Mouse (Mus musculus) left cerebral cortex, adult 2 months (tissue): ENCODE measurements around the gene Pcsk5. TPM values are rescaled to one million over a fixed set of nuclear protein-coding genes. Genes with fewer than 3 reads are reported as not detected.
"Not testable (repeated sequence)": the region's sequence is repeated elsewhere in the genome, so short reads cannot be mapped to it uniquely, and the experiment has no call there.

Experiments
- DNase-seq, 2 experiments: peaks; one replicate each; pipeline ENCODE4 v3.0.0; 2021 to 2022; ENCODE audit warnings: low spot score in 2 of 2, mixed read lengths in 1 of 2; ENCODE audit errors: extremely low spot score in 1 of 2
- H3K27ac ChIP-seq: fragments of 200-600 bp; 2 replicates; pipeline ENCODE4 v1.8.1; 2022
- H3K4me3 ChIP-seq: fragments of 200-600 bp; 2 replicates; pipeline ENCODE4 v1.8.1; 2022
- CTCF ChIP-seq: fragments of 200-600 bp; IDR thresholded peaks from 2 replicates; pipeline ENCODE4 v1.8.1; 2022; ENCODE audit warnings: antibody characterized with exemption, mild to moderate bottlenecking, moderate library complexity
- intact Hi-C: fragments of 180-260 bp; cut with DNase I; formaldehyde crosslinking; loops from one replicate; pipeline ENCODE4 v1.15.1; 2025
- total RNA-seq, 2 experiments: library from RNA; stranded (reverse); gene quantifications; 2 replicates each; pipeline ENCODE4 v1.2.3; 2021

Gene Pcsk5
- total RNA-seq, 2 experiments from 2014 or later = 11.2 to 12.3 TPM

DNA sequence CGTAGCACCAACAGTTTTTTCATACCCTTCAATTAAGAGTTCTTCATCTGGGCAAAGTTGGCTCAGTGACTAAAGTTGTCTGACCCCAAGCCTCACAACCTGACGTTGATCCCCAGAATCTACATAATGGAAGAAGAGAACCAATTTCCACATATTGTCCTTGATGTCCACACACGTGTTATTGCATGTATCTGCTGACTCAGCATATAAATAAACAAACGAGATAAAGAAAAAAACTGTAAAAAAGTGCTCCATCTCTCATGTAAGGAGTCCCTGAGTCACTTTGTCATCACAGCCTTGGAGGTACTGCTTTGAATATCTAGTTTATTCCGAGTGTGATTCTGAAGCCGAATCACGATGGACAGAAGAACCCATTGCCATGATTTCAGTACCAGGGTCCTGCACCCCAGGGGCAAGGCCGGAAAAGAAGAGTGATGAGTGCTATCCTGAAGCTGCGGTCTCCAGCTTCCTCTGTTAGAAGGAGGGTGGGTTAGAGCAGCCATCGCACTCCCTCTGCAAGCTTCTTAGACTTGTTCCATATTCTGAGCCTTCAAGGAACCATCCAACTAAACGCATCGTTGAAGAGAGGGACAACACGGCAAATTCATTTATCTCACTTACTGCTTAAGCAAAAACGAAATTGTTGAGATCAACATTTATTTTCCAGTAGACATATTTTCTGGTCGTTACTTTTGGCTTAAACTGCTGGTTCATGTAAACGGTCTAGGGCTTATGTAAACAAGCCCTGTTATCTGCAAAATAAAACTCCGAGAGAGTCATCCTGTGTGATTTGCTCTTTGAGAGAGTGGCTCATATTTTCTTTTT is 348.2 kb downstream of the Pcsk5 start:
- TF ChIP-seq CTCF = no peak
- Histone ChIP-seq H3K4me3 (no peak overlapping the region), H3K27ac (no peak overlapping the region)
- no peak for DNase-seq
- intact Hi-C loops = no loop called here

DNA sequence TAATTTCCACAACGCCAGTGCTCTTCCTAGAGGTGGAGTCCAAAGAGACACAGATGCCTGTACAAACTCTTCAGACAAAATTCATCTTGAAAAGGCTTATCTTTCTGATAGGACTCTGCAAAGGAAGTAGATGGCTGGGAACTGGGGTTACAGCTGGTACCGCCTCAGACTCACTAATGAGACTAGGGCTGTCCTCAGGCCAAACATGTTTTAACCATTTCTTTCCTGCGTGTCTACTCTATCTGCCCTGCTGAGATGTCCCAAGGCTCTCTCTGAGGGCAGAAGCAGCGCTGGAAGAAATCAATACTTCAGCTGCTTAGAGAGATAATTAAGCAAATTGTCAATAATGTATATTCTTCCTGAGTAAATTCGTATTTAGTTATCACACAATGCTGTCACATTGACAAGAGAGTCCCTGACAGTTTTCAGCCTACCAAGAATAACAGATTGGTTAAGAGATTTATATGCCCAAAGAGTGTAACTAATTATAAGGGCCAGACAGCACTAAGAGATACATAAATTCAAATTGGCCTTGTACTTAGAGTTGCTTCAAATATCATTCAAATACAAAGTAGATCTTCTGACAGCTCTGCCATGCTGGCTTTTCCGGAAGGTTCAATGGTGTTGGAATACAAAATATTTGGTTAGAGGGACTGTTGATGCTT is 355.2 kb downstream of the Pcsk5 start:
- no peak for DNase-seq
- TF ChIP-seq CTCF = no peak
- H3K27ac ChIP-seq = no peak overlapping the region
- intact Hi-C loops = no loop called here
- no peak overlapping the region for H3K4me3 ChIP-seq

DNA sequence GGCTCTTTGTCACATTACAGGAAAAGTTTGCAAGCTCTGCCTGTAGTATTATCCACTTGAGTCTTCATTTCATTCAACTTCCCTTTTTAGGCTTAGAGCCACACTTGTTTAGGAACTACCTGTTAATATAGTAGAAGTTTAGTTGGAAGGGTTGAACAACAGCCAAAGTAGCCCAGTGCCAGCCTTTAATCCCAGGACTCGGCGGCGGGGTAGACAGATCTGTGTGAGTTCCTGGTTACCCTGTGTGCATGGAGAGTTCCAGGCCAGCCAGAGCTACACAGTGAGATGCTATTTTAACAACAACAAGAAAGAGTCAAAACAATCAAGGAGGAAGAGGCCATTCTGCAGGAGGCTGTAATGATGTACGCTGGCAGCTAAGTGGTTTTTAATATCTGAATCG is 358.0 kb downstream of the Pcsk5 start:
- intact Hi-C loops = no loop called here
- no peak for DNase-seq
- no peak overlapping the region for H3K27ac ChIP-seq
- TF ChIP-seq CTCF = no peak
- no peak overlapping the region for H3K4me3 ChIP-seq

DNA sequence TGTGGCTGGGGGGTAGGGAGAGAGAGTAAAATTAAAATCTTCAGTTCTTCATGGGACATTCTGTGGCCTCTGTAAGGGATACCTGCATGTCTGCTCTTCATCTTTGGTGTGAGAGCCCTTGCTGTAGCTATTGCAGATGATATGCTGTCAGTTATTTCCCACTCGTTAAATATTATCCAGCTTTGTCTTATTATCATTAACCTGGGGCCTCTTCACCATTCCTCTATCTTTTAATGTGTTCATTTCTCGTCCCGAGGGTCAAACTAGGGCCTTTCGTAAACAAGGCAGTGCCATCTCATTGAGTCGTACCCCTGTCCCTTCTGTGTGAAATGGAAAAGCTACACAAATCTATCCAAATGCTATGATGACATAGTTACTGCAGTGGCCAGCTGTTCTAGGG is 361.4 kb downstream of the Pcsk5 start:
- Histone ChIP-seq H3K4me3 (no peak overlapping the region), H3K27ac (no peak overlapping the region)
- TF ChIP-seq CTCF = no peak
- no peak for DNase-seq
- intact Hi-C loops = no loop called here

DNA sequence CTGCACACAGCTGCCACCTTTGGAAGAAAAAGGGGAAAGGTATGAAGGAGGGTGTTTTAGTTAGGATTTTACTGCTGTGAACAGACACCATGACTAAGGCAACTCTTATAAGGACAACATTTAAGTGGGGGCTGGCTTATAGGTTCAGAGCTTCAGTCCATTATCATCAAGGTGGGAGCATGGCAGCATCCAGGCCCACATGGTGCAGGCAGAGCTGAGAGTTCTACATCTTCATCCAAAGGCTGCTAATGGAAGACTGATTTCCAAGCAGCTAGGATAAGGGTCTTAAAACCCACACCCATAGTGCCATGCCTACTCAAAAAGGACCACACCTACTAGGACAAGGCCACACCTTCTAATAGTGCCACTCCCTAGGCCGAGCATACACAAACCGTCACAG is 364.3 kb downstream of the Pcsk5 start:
- H3K4me3 ChIP-seq, intact Hi-C loops, H3K27ac ChIP-seq, DNase-seq: not testable (repeated sequence)

DNA sequence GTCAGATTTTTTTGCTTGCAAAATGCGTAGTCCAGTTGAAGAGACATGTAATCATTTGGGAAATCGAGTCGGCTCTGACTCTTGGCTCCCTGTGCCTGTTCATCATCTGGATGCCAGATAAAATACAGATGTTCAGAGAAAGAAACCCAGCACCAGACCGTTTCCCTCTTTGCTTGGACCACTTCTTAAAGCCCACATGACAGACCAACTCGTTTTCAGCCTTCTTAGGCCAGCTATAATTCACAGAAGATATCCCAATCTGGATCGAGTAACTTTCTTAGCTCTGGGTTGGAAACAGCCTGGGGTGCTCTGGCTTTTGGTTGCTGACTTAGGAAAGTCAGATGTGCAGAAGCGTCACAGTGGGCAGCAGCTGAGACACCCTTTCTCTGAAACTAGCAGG is 365.6 kb downstream of the Pcsk5 start:
- no peak overlapping the region for H3K27ac ChIP-seq
- no peak for DNase-seq
- H3K4me3 ChIP-seq = no peak overlapping the region
- intact Hi-C loops = no loop called here
- no peak for TF ChIP-seq CTCF

DNA sequence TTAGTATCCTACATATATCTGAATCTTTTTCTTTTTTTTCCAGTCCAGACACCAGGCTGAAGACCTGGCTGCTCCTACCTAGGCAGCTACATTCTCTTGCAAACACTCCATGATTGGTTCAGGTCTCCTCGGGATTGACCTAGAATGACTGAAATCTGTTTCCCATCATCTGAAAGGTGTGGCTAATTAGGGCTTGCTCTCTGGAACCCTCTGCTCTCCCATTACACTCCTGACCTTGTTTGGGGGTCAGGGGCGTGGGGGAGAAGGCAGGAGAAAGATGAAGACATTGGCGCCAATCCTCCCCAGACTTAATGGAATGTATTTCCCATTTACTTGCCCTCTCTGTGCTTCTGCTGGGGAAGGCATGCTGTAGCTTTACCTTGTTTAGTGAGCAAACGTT is 366.2 kb downstream of the Pcsk5 start:
- no peak overlapping the region for H3K27ac ChIP-seq
- H3K4me3 ChIP-seq = no peak overlapping the region
- DNase-seq = no peak
- intact Hi-C loops = no loop called here
- no peak for TF ChIP-seq CTCF

DNA sequence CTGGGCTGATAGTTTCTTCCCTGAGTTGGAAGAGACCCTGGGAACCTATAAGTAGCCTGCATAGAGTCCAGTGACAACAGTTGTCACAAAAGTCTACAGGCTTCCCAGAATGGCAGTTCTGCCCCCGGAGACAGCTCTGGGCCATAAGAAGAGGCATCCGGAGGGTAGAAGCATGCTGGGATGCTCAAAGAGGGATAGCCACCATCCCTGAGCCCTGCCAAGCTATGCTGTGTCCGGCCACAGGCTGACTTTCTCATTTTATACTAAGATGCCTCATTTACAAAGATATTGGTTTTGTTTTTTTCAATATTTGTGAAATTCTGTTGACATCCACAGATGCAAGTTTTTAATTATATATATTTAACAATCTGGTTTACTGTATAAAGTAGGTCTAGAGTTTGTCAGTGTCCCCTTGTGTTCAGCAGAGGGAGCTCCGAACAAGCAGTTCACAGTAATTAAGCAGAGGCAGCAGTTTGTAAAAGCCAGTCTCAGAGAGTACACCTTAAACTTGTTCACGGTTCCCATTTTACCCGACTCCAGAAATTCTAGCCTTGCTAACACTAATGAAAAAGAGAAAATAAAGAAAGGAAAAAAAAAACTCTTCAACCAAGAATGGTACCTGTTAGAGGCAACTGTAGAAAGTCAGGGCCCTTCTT is 369.7 kb downstream of the Pcsk5 start:
- Histone ChIP-seq H3K27ac (no peak overlapping the region), H3K4me3 (no peak overlapping the region)
- DNase-seq = peak in 1 of 2 experiments; percentile 36
- peak; percentile 77 for TF ChIP-seq CTCF
- intact Hi-C loops = loop anchor here (1.0 to 10.0 kb wide), 4 partner anchors 300 to 1367 kb away; no protein-coding TSS in a partner anchor

DNA sequence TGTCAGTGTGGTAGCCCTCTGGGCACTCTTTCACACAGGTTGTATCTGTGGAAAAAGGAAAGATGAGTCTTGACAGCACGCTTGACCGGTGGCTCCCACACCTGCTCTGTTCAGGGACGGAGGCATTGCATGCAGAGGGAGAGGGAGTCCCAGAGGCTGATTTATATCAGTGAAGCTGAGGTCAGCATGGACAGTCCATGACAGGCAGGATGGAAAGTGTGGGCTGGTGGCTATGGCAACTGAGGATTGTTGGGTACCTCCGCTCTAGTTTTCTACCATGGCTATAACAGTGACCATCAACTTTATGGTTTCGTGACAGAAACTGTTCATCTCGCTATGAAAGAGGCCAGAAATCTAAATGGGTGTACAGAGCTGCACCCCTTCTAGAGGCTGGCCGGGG is 385.4 kb downstream of the Pcsk5 start:
- Histone ChIP-seq H3K27ac (no peak overlapping the region), H3K4me3 (no peak overlapping the region)
- TF ChIP-seq CTCF = no peak
- DNase-seq = no peak
- intact Hi-C loops = no loop called here

DNA sequence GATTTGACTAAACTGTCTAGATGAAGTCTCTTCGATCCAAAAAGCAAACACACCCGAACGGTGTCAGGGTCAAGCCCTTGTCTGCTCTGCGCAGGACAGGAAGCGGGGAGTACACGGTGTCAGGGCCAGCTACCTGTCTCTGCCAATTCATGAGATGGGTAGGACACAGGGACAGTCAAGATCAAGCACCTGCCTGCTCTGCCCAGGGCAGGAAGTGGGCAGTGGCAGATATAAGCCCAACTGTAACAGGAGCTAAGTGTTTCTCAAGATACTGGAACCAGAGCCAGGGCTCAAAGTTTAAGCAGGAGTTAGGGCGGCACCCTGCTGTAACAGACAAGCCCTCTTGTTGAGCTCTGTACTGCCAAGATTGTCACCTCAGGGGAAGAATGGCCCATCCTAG is 393.9 kb downstream of the Pcsk5 start:
- DNase-seq = no peak
- Histone ChIP-seq H3K4me3 (no peak overlapping the region), H3K27ac (no peak overlapping the region)
- intact Hi-C loops = no loop called here
- no peak for TF ChIP-seq CTCF

DNA sequence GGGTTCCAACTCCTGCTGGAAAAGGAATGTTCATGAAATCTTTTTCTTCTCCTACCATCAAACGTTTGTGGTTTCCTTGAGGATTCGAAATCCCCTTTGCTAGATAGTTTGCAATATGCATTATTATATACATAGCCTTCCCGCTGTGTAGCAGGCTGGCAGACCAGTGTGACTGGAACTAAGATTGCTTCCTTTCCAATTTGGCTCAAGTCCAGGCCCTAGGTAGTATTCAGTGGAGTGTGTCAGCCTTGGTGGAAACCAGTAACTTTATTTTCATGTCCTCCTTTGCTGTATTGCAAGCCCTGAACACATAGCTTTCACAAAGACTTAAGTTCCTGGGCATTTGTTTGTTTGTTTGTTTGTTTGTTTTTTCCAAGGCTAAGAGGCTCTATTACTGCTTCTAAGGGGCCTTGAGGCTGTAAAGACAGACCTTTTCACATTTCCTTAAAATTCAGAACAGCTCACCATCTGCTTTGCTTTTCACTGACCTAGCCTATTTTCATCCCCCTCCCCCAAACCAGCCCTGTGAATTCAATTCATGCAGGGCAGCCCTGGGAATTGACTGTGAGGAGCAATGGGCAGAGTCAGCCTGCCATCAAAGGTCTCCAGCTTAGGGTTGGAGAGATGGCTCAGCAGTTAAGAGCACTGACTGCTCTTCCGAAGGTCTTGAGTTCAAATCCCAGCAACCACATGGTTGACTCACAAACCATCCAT is 397.8 kb downstream of the Pcsk5 start:
- DNase-seq = no peak
- Histone ChIP-seq H3K27ac (no peak overlapping the region), H3K4me3 (no peak overlapping the region)
- intact Hi-C loops = no loop called here
- no peak for TF ChIP-seq CTCF

DNA sequence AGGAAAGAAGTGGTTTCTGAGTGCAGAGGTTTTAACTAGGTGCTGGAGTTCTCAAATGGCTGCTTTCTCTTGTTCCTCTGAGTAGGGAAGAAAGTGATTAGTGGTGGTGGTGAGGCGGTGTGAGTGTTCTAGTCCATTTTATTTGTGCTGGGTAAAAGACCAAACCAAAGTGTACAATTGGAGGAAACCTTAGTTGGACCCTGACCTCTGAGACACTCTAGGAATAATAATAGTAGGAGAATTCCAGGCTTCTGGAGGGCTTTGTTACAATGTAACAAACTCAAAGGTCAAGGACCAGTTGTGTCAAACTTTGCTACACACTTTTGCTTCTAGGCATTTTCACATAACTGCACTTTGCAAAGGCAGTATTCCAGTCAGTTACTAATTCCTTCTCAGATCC is 400.8 kb downstream of the Pcsk5 start:
- DNase-seq = no peak
- Histone ChIP-seq H3K4me3 (no peak overlapping the region), H3K27ac (no peak overlapping the region)
- TF ChIP-seq CTCF = no peak
- intact Hi-C loops = no loop called here
